Mouse (Mus musculus) C2C12 (cell line): Measurements from ENCODE around the gene Wnt10a.

Experiments used
- CEBPB ChIP-seq: IDR thresholded peaks from one replicate; pipeline ENCODE4 v1.6.1; 2011; ENCODE audit warnings: low read depth, mild to moderate bottlenecking, control low read depth, moderate library complexity
- CTCF ChIP-seq: IDR thresholded peaks from one replicate; pipeline ENCODE4 v1.5.1; 2011; ENCODE audit not compliant: control insufficient read depth, insufficient read depth, insufficient read length
- FOSL1 ChIP-seq: IDR thresholded peaks from one replicate; pipeline ENCODE4 v1.8.0; 2011; ENCODE audit warnings: mild to moderate bottlenecking, low read length; ENCODE audit not compliant: poor library complexity, insufficient read depth, severe bottlenecking
- MAX ChIP-seq: IDR thresholded peaks from one replicate; pipeline ENCODE4 v1.6.1; 2011; ENCODE audit warnings: mild to moderate bottlenecking, control low read depth
- MYOG ChIP-seq: IDR thresholded peaks from one replicate; pipeline ENCODE4 v1.6.1; 2011; ENCODE audit not compliant: control insufficient read depth, insufficient read length; ENCODE audit errors: extremely low read depth
- USF1 ChIP-seq: IDR thresholded peaks from one replicate; pipeline ENCODE4 v1.6.1; 2011; ENCODE audit warnings: low read depth, mild to moderate bottlenecking, control low read depth, moderate library complexity

- TF ChIP-seq CTCF (peak; percentile 94), CEBPB (no peak), MAX (peak; percentile 33), USF1 (no peak), FOSL1 (no peak), MYOG (no peak)
Measured at GRCm38 (mm10) chr1:74808078-74808477, 16.8 kb downstream of the Wnt10a start.
